Mouse (Mus musculus) heart, adult 2 months (tissue): ENCODE measurements around the gene Olfr1442. TPM values are rescaled to one million over a fixed set of nuclear protein-coding genes. Genes with fewer than 3 reads are reported as not detected.
"Not testable (repeated sequence)": the region's sequence is repeated elsewhere in the genome, so short reads cannot be mapped to it uniquely, and the experiment has no call there.

ENCODE experiments used
- DNase-seq, 2 experiments: peaks; one replicate each; pipeline ENCODE4 v3.0.0; 2021
- H3K27ac ChIP-seq: fragments of 200-600 bp; 2 replicates; pipeline ENCODE4 v1.8.1; 2022
- H3K27me3 ChIP-seq: fragments of 200-500 bp; 2 replicates; pipeline ENCODE4 v1.6.1; 2012; ENCODE audit warnings: mild to moderate bottlenecking, low read length, inconsistent platforms, mixed read lengths; ENCODE audit not compliant: control insufficient read depth, insufficient read depth
- H3K36me3 ChIP-seq: fragments of 200-500 bp; 2 replicates; pipeline ENCODE4 v1.6.1; 2012; ENCODE audit warnings: low read length, inconsistent platforms; ENCODE audit not compliant: control insufficient read depth, insufficient read depth
- H3K4me1 ChIP-seq: fragments of 200-500 bp; 2 replicates; pipeline ENCODE4 v1.6.1; 2011; ENCODE audit warnings: low read length; ENCODE audit not compliant: control insufficient read depth, insufficient read depth
- H3K4me3 ChIP-seq: fragments of 200-600 bp; 2 replicates; pipeline ENCODE4 v1.8.1; 2022
- H3K79me2 ChIP-seq: fragments of 200-500 bp; replicated peaks from 2 replicates; pipeline ENCODE4 v1.6.1; 2012; ENCODE audit warnings: mild to moderate bottlenecking, inconsistent platforms, low read length, moderate library complexity, mixed read lengths; ENCODE audit not compliant: control insufficient read depth, insufficient read depth
- H3K9ac ChIP-seq: fragments of 200-500 bp; 2 replicates; pipeline ENCODE4 v1.6.1; 2012; ENCODE audit warnings: low read depth, mild to moderate bottlenecking, control low read depth, inconsistent platforms, low read length, mixed read lengths
- CTCF ChIP-seq: fragments of 200-600 bp; IDR thresholded peaks from 2 replicates; pipeline ENCODE4 v1.8.1; 2022; ENCODE audit warnings: antibody characterized with exemption, mild to moderate bottlenecking, moderate library complexity
- EP300 ChIP-seq: fragments of 200-500 bp; IDR thresholded peaks from 2 replicates; pipeline ENCODE4 v1.6.1; 2011; ENCODE audit warnings: low read depth, low read length, control low read depth; ENCODE audit not compliant: insufficient read depth
- POLR2A ChIP-seq: fragments of 200-500 bp; IDR thresholded peaks from 2 replicates; pipeline ENCODE4 v1.6.1; 2011; ENCODE audit warnings: mild to moderate bottlenecking, low read depth, low read length, control low read depth; ENCODE audit not compliant: insufficient read depth
- WGBS: fragments of 180-500 bp; shearing (Covaris S2); methylation state at CpG from one replicate; pipeline ENCODE4 v1.1.7; 2018; 5-methylcytosine and 5-hydroxymethylcytosine counted together
- intact Hi-C: fragments of 180-260 bp; cut with DNase I; formaldehyde crosslinking; loops from one replicate; pipeline ENCODE4 v1.15.1; 2025
- polyA plus RNA-seq: library from polyadenylated mRNA; depleted of rRNA; stranded (reverse); fragments of >200 nt; gene quantifications from 2 replicates; pipeline ENCODE4 v1.2.3, GENCODE M21; 2012
- total RNA-seq, 2 experiments: library from RNA; stranded (reverse); gene quantifications; 2 replicates each; pipeline ENCODE4 v1.2.3; 2021

Gene Olfr1442
- total and polyA plus RNA-seq, 3 experiments: not detected

DNA sequence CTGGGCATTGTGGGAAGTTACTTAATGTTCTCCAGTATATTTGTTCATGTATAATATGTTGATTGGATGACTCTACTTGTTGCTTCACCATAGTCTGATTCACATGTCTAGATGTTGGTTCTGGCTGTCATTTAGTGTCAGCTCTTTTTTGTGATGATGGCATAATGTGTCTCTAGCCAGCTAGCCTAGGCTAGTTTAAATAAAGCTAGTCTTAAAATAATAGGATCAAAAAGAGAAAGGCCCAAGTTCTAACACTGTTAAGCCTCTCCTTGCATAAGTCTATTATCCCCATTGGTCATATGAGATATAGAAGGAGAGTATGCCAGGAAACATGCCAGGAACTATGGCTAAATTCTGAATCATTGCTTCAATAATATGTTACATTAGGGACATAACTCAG, 20.7 kb upstream of the Olfr1442 start:
- Histone ChIP-seq H3K27me3 (no peaks in the 10 kb centered on the region), H3K27ac (no peak overlapping the region), H3K4me1 (no peaks in the 10 kb centered on the region), H3K79me2 (no peaks in the 10 kb centered on the region), H3K4me3 (no peak overlapping the region), H3K9ac (no peak overlapping the region), H3K36me3 (no peaks in the 10 kb centered on the region)
- no peak for DNase-seq
- intact Hi-C loops: no loop called here
- no peak for TF ChIP-seq EP300

DNA sequence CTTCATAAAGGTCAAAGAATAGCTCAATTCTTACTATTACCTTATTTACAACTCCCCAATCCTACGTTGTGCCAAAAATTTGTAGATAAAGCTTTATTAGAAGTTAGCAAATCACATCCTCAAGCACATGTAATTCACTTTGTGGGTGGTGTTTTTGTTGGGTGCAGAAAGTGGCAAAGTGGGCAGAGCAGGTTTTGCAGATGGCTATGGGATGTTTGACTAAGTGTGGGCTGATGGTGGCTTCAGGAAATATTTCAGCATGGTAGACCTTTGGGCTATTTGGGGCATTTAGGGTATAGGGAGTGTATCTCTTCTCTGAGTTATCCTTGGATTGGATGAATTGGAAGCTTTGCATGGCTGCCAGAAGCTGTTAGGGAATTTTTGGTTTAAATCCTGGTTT, 4.1 kb upstream of the Olfr1442 start:
- TF ChIP-seq POLR2A: no peak
- no peak for TF ChIP-seq CTCF
- TF ChIP-seq EP300: no peak
- intact Hi-C loops: no loop called here
- H3K4me1 ChIP-seq: no peaks in the 10 kb centered on the region
- H3K4me3 ChIP-seq: no peak overlapping the region
- H3K9ac ChIP-seq: no peak overlapping the region
- DNase-seq: no peak
- H3K36me3 ChIP-seq: no peaks in the 10 kb centered on the region
- no peak overlapping the region for H3K27ac ChIP-seq
- no peaks in the 10 kb centered on the region for H3K27me3 ChIP-seq
- H3K79me2 ChIP-seq: no peaks in the 10 kb centered on the region
- WGBS: 73% methylated on average over 1 of the region's 1 CpGs

DNA sequence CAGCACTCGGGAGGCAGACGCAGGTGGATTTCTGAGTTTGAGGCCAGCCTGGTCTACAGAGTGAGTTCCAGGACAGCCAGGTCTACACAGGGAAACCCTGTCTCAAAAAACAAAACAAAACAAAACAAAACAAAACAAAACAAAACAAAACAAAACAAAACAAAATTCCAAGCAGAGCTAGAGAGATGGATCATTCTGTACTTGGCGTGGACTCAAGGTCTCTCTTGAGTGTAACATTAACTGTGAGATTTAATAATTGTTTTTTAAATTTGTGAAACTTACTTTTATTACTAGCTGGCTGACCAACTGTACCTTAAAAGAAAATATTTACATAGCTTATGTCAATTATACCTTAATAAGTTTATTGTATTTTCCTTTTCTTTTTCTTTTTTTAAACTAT, 1.6 kb upstream of the Olfr1442 start:
- H3K27ac ChIP-seq, H3K27me3 ChIP-seq, H3K79me2 ChIP-seq, intact Hi-C loops, H3K4me1 ChIP-seq, H3K4me3 ChIP-seq, DNase-seq, H3K36me3 ChIP-seq, H3K9ac ChIP-seq: not testable (repeated sequence)
- 91% methylated on average over 3 of the region's 3 CpGs for whole genome bisulfite sequencing

DNA sequence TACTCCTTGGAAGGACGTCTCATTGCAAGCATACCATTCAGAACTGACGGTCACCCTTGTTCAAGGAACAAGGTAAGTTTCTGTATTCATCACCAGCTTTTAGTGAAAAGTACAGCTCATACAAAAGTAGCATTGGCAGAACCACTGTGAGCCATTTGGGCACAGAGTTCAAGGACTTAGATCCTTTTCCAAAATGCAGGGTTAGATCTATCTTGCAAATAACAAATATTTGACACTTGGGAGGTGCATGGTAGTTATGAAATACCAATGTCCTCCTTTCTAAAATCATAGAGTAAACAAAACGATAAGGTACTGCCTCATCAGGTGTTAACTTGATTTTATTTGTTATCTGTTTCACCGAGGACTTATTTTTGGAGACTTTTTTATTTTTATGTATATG, 812 bp downstream of the Olfr1442 start:
- intact Hi-C loops: no loop called here
- H3K79me2 ChIP-seq: no peaks in the 10 kb centered on the region
- TF ChIP-seq POLR2A: no peak
- no peaks in the 10 kb centered on the region for H3K36me3 ChIP-seq
- H3K4me3 ChIP-seq: no peak overlapping the region
- no peaks in the 10 kb centered on the region for H3K27me3 ChIP-seq
- no peak for DNase-seq
- H3K27ac ChIP-seq: no peak overlapping the region
- 77% methylated on average over 4 of the region's 4 CpGs for WGBS
- H3K9ac ChIP-seq: no peak overlapping the region
- no peaks in the 10 kb centered on the region for H3K4me1 ChIP-seq

DNA sequence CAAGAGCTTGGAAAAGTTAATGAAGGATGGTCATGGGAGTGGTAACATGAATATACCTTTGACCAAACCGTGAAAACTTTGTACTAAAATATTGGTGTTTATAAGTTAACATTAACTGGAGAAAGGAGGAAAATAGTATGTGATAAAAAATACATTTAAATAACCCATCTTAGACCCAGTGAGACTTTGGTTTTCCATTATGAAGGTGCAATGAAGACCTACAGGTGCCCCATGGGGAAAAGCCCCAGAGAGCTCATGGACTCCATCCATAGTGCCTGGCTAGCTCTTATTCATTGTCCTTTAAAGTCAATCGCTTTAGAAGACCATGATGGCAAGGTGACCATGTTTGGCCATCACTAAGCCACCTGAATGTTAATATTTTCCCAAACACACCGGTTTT, 7.6 kb downstream of the Olfr1442 start, which contains the start of gene Olfr1443:
TSS of gene Olfr1443 (plus strand) at position 301 of the 400 bp plus-strand sequence.
- Histone ChIP-seq H3K36me3 (no peaks in the 10 kb centered on the region), H3K4me1 (no peaks in the 10 kb centered on the region), H3K79me2 (no peaks in the 10 kb centered on the region), H3K4me3 (no peak within 1 kb of the TSS), H3K27ac (no peak within 1 kb of the TSS), H3K9ac (no peak within 1 kb of the TSS), H3K27me3 (no peaks in the 10 kb centered on the region)
- intact Hi-C loops: no loop called here
- DNase-seq: no peak
- no peak for TF ChIP-seq CTCF
- no peak for TF ChIP-seq POLR2A
- no peak for TF ChIP-seq EP300
- WGBS: 57% methylated on average over 3 of the region's 3 CpGs

DNA sequence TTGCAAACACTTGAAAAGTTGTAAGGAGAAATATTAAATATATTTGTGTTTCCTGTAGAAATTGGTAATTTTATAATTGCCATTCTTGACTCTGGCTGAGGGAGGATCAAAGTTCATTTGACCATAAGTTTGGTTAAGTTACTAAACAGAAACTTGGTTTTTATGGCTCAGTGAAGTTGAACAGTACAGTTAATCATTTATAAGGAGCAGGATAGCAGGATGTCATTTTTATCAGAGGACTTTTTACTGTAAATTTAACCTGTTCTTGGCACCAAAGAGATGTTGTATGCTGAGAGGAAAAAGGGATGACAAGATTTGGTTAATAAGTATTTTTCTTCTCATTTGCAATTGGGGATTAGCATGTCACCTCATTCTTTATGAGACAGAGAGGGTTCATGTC, 14.4 kb downstream of the Olfr1442 start:
- Histone ChIP-seq H3K4me3 (no peak overlapping the region), H3K36me3 (no peaks in the 10 kb centered on the region), H3K27ac (no peak overlapping the region), H3K79me2 (no peaks in the 10 kb centered on the region), H3K4me1 (no peaks in the 10 kb centered on the region), H3K9ac (no peak overlapping the region), H3K27me3 (no peaks in the 10 kb centered on the region)
- intact Hi-C loops: no loop called here
- TF ChIP-seq EP300: no peak
- no peak for TF ChIP-seq POLR2A
- TF ChIP-seq CTCF: no peak
- no peak for DNase-seq

DNA sequence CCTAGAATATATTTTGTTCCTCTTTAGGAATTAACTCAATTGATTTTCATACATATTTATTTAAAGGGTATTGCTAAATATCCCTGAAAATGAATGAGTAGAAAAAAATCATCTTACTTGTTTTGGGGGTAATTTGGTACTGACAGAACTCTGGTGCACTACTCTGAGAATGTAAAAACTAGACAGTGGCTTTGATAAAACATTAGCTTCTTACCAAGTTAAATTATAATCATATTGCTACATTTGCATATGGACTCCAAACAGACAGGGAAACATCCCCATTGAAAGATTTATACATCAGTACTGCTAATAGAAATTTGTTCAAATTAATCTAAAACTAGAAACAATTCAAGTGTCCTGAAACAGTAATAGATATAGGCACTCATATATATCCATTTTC, 15.0 kb downstream of the Olfr1442 start:
- no peak for DNase-seq
- no peak overlapping the region for H3K27ac ChIP-seq
- H3K36me3 ChIP-seq: no peaks in the 10 kb centered on the region
- no peaks in the 10 kb centered on the region for H3K27me3 ChIP-seq
- intact Hi-C loops: no loop called here
- H3K4me1 ChIP-seq: no peaks in the 10 kb centered on the region
- no peaks in the 10 kb centered on the region for H3K79me2 ChIP-seq
- no peak overlapping the region for H3K4me3 ChIP-seq
- TF ChIP-seq CTCF (no peak), EP300 (no peak), POLR2A (no peak)
- no peak overlapping the region for H3K9ac ChIP-seq
